Mouse (Mus musculus) kidney, adult 18-20 months (tissue): ENCODE measurements around the gene Sh3bgr.

Experiments used
- DNase-seq: peaks from one replicate; pipeline ENCODE4 v3.0.0; 2021

Sh3bgr gene

DNA sequence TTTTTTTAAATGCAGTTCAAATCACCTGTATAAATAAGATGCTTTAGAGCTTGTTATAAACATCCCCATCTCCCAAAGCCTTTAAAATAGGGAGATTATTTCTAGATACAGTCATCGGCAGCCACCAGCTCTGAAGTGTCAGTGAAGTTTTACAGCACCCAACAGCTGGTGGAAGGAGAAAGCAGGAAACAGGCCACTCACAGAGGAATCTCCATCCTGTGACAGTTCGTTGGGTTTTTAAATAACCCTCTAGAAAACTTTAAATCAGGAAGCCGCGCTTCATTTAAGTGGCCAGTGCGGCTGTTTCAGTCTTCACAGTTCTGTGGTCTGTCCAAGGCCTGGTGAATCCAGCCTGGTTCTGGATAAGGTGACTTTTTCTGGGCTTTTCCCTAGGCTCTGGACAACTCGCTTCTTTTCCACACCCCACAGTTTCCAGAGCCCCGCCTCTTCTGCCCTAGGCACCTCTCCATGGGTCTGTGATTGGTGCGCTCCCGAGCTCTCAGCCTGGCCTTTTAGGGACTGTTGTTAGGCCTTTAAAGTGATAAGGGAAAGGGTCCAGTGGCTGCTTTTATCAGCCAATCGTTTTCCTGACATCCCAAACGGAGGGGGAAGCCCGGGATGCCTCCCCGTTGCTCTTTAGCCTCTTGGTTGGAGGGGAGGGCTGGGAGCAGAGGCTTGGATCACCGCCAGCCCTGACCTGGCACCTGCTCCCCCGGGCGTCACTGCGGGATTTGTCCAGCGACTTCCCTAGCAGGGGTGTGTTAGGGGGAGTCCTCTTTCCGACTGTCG is at the start of gene Sh3bgr:
Gene Sh3bgr (plus strand): TSS at position 538 of the 789 bp plus-strand sequence.
- peak; percentile 80 for DNase-seq

DNA sequence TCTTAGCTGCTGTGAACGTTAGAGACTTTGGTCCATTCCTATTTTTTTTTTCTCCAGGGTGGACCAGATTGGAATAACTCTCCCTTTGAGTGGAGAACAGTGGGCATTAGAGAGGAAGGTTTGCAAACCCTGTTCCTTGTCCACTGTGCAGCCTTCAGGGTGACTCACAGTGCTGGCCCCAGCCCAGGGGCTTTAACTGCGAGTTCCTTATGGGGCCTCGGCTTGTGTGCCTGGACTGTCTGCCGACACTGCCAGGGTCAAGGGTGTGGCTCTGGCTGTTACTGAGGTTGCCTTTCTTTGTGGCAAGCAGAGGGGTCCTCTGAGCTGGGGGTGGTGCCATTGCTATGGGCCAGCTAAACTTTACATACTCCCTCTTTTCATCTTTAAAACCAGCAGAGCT is 49.3 kb upstream of the Sh3bgr start:
- DNase-seq, result no peak

DNA sequence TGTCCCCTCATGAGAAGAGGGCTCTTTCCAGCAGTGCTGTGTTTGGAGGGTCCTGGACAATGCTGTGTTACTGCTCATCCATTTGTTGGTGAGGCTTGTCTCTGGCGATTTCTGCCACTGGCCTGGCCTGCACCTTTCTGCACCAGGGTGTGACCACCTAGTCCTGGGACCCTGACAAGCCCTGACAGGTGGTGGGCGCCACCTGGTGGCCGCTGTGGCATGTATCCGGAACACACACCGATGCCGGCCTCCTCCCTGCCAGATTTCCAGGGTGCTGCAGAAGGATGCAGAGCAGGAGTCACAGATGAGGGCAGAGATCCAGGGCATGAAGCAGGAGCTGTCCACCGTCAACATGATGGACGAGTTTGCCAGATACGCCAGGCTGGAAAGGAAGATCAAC is 48.7 kb upstream of the Sh3bgr start:
- DNase-seq, result peak; percentile 78

DNA sequence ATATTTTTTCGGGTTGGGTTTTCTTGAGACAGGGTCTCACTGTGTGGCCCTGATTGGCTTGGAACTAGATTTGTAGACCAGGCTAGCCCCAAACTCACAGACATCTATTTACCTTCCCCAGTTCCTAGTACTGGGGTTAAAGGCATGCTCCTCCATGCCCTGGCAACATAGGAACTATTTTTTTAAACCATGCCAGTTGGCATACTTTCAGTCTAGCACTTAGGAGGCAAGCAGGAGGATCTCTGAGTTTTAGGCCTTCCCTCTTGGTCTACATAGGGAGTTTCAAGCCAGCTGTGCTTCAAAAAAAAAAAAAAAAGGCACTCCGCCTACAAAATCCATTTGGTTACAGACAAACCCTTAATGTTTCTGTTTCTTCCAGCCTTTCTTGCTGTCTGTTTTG is 45.8 kb upstream of the Sh3bgr start:
- no peak for DNase-seq

DNA sequence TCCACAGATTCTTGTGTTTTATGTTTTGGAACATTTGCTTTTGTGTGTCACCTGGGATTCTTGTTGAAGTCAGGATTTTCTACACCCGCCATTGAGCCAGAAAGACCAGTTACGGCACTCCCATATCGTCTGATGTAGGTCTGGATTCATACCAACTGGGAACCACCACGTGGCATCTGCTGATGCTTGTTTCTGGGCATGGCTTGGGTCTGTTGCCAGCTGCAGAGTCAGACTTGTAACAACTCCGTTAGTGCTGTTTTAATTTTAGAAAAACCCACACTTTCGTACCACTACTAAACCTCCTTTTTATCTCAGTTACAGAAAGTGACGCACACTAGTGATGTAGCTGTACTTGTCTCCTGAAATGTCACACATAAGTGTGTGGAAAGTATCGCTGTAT is 44.2 kb upstream of the Sh3bgr start:
- DNase-seq, result no peak

DNA sequence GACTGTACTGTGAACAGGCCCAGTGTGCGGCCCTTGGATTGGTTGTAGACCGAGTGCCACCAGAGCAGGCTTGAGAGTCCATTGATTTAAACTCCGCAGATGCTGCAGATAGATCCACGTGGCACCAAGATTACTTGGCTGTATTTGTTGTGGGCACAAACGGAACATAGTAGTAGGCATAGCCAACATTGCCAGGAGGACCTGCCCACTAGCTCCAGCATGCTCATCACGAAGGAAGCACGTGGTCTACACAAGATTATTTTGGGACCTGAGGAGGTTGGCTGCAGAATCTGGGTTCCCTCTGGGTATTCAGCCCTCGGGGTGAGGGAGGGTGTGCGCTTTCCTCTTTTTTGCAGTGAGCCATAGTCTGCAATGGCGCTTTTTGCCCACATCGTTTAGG is 43.1 kb upstream of the Sh3bgr start:
- no peak for DNase-seq

DNA sequence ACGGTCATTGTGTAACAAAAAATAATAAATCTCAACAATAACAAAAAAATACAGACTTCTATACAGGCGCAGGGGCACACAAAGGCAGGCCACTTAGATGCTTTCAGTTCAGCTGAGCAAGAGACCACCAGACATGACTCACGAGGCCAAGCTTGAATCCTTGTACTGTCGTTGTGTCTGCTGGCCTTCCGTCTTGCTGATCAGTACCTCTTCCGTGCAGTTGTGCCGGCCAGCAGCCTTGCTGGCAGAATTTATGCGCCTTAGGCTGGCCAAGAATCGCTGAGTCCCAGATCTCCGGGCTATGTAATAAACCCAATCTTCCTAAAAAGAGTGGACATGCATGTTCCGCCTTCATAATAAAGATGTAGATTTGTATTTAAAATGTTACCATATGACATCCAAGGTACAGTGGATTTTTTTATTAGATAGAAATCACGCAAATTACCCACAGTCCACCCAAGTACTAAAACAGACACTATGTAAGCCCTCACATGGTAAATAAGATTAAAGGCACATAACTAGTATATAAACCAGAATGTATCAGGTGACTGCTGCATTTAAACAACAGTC is 41.7 kb upstream of the Sh3bgr start:
- DNase-seq, result no peak

DNA sequence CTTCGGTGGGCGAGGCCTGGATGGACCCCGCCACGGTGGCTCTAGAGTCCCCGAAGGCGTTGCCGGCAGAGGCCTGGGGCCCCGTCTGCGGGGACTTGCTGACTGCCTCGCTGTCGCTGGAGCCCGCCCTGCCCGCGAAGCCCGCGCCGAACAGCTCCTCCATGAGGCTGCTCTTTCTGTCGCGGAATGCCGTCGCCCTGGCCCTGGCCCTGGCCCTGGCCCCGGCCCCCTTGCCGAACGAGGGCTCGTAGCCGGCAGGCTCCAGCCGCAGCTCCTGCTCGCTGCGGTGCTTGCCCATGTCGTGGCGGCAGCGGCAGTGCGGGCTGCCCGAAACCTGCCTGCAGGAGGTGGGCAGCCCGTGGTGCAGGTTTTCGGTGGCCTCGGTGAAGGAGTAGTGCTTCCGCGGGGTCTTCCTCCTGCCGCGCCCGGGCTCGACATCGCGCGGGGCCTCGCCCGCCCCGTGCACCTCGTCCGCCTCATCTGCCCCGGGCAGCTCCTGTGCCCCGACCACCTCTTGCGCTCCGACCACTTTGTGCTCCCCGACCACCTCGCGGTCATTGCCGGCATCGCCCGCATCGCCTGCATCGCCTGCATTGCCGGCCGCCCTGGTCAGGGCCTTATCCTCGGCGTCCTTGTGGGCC is 41.0 kb upstream of the Sh3bgr start:
- DNase-seq, result peak; percentile 61

DNA sequence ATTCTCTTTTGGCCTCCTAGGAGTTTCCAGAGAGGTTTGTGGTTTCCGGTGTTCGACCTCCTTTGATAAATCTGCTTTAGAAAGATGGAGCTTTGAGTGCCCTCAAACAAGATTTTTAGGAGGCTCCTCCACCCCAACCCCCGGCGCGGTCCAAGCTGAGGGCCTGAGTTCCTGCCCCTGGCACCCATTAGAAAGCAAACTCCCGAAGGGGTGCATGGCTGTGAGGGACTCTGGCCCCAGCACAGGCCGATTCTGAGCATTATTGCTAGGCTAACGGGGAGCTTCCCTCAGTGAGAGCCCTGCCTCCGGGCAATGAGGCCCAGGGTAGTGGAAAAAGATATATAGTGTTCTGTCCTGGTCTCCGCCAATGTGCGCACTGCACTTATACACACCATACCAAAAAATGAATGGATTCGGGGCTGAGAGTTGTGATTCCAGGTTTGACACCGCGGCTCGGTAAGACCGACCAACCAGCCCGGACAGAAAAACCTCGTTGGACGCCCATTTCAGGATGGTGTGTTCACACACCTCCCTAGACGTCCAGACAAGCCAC is 40.4 kb upstream of the Sh3bgr start:
- no peak for DNase-seq

DNA sequence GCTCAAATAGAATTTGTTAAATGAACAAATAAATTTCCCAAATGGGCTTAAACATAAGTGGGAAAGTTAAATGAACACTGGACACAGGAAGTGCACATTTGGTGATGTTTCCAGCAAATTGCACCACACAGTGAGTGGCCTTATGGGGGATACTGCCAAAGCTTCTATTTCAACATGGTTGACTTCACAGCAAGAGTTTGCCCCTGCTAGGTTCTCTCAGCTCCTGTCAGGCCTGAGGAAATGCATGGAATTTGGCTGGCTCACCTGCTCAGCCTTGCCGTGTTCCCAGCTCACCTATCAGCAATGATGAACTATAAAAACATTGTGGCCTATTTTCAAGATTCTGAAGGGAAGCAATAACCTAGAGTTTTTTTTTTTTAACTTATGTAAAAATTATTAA is 39.3 kb upstream of the Sh3bgr start:
- no peak for DNase-seq

DNA sequence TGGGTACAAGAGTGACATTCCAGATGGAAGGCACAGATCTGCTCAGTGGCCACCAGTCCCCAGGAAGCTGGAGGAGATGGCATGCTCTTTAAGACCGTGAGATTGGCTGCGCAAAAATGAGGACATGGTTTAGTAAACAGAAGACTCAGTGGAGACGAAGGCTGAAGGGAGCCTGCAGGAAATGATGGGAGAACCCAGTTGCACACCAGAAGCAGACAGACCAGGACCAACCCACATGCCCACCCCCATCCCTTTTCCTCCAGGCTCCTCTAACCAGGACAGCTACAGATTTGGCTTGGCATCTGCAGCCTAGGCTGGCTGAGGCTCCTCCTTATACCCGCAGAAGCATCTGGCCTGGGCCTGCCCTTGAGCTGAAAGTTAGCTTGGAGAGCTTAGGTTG is 38.9 kb upstream of the Sh3bgr start:
- DNase-seq, result no peak

DNA sequence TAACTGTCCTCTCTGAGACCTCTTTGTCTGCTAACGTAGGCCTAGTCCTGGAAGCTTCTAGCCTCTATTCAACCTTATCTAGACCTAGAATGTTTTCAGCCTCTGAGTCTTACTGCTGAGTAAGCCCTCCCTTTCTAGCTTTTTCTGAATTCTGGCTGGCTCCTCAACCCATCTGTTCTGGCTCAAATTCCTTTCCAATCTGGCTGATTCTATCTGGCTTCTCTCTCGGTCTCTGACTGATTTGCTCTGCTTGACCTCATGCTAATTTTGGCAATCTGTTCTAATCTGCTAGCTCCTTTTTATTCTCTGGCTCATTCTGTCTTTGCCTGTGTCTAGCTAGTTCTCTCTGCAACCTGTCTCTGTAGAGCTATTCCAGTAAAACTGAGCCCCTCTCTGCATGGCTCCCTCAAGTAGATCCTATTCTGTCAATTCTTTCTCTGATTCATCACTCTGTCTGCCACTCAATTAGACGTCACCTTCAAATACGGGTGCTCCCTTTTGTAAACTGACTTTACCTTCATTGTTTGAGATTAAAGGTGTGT is 34.5 kb upstream of the Sh3bgr start:
- DNase-seq, result no peak

DNA sequence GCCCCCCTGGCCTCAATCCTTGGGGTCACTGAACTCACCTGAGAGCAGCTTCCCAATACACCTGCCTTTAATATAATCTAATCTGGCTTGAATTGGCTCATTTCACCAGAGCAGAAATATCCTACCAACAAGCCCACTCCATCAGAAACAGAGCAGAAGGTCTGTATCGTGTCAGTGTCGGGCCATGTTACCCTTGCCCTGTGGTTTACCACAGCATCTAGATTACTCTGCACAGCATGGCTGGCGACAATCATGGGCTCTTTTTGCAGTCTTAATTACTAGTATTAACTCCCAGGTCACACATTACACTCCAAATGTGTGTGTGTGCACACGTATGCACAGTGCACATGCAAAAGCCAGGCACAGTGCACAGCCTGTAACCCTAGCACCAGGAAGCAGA is 31.4 kb upstream of the Sh3bgr start:
- DNase-seq, result no peak

DNA sequence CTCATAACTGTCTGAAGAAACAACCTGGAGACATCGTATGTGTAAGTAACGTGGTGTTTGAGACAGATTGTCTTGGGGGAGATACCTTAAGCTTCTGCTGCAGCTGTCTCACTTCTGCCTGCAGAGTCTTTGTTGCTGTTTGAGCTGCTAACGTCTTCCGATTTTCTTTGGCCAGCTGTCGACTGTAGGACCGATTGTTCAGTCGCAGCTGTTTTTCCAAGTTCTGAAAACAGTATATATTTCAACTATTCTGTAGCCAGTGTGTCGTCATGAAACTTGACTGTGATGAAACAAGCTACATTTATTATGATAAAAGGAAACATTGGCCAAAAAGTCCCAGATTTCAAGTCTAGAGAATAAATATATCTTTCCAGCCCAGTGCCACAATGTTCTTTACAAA is 26.6 kb upstream of the Sh3bgr start:
- no peak for DNase-seq

DNA sequence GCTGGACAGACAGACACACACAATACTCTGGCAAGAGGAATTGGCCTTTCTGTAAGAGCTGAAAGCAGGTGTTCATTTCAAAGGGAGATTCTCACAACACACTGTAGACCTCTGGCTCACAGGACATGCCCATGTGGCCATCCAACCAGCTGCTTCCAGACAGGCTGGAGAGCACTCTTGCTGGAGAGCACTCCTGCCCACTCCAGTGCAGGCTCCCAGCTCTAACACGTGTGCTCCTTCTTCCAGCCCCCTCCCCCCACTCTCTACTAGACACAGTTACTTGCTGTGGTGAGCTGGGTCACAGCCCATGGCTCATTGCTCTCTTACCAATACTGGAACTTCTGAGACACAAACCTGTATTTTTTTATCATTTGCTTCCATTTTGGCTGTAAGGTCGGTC is 24.9 kb upstream of the Sh3bgr start:
- no peak for DNase-seq

DNA sequence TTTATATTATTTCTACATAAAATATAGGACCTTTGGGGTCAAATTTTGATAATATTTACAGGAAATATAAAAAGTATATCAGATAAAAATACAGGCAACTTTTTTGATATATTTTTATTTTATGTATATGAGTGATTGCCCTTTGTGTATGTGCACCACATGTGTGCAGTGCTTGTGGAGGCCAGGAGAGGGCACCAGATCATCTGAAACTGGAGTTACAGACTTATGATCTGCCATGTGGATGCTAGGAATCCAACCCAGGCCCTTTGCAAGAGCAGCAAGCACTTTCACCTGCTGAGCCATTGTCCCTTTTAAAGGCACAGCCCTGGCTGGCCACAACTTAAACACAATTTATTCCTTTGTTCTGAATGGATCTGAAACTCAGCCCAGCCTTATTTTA is 21.1 kb upstream of the Sh3bgr start:
- DNase-seq, result no peak

DNA sequence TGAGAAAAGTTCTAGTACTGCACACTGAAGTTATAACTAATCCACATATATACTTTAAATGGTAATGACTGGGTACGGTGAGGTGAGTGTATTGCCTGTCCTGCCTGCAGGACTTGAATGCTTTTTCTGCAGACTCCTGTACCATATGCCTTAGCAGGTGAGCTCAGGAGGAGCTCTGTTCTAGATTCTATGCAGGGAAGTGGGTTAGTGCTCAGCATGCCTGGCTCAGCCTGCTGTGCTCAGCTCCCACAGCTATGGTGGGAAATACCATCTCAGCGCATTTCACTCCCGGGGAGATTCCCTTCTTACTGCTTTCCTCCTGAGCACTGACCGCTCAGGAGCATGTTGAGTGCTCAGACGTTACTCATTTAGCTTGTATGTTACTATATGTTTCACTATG is 12.6 kb upstream of the Sh3bgr start:
- DNase-seq, result no peak

DNA sequence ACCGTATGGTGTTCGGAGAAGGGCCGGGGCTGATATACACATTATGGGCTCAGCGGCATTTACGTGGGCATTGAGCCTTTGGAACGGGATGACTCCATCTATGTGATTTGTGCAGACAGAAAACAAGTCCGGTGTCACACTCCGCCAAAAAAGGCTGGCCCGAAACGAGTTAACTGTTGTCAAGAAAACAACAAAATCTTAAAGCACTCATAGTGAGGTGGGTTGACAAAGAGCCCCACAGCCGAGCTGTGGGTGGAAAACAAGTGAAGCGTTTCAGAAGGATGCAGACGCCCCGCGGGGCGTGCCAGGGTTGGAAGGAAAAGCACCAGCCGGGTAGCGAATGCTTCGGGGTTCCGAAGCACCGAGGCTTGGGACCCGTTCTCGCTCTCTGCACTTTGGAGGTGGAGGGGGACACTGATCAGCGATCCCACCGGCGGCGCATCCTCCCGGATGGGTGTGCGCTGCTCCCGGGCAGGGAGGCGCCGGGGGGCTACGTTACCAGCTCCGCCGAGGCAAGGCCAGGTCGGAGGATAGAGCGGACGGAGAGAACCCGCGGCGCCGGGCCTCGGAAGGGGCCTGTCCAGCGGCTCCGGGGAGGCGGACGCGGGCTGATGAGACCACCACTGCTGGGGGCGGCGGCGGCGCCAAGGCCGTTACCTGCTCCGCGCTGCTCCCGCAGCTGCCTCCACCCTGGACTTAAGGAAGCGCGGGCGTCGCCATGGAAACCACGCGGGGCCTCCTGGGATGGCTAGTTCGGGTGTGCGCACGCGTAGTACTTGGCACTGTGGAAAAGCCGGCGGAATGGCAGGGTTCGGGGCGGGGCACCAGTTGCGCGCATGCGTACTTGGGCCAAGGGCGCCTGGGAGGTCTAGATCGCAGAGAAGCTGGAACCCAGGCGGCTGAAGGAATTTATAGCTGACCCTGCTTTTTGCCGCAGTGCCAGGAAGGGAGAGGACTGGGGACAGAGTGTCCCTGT is 8.4 kb upstream of the Sh3bgr start, which contains the start of gene Lca5l:
Gene Lca5l (minus strand): TSS at position 741 of the 976 bp plus-strand sequence.
- peak; percentile 99 for DNase-seq

DNA sequence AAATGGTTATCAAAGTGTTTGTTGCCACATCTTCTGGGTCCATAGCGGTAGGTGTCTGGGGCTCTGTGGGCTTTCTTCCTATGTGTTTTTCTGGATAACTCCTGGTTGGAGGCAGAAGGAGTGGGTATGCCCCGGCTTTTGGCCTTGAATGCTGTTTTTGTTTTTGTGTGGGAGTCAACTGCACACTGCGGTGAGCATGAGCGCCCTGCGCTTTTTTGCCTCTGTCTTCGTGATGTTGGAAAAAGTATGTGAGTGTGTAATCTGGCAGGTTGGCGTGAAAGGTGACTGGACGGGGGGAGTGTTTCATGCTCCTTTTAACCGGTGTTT is 415 bp downstream of the Sh3bgr start:
- DNase-seq, result no peak

DNA sequence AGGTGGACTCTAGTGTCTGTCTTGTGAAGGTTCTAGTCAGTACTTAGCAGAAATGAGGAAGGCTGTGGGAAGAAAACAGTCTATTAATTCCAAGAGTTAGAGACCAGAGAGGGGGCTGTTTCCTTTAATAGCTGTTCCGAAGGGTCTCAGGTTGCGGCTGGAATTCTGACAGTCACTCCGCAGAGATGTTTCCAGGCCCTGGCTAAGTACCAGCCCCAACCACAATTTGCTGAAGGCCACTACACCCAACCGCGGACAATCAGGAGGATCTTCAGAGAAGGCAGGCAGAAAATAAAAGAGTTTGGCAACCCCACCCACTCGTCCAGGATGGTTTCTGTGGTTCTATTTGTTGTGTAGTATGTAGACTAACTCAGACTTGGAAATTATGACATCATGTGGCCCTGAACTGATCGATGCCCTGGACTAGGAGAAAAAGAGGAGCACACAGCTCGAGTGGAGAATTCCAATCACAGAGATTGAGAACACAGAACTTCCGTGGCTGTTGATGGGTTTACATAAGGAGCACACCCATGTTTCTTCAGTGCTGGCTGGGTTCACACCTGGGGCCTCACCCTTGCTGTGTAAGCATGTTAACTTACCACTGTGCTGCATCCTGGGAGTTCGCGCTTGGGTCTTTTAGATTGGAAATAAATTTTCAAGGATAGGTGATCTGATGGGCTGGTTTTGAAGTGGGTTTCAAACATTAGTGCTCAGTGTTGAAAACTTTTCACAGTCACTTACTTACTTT is 1.4 kb downstream of the Sh3bgr start:
- no peak for DNase-seq

DNA sequence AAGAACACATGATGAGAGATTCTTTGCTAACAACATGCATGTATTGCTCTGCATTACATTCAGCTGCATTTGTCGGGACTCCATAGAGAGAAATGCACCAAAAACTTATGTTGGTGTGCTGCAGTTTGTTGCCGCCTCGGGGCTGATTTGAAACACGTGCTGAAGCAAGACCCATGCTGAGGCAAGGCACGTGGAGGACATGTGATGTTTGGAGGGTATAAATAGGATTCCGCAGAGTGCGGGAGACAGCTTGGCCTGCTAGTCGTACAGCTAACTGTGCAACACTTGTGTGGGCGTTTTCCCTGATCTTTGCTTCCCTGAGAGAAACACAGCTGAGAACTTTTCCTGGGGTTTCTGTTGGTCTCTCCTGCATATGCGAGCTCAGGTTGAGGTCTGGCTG is 9.5 kb downstream of the Sh3bgr start:
- DNase-seq, result no peak

DNA sequence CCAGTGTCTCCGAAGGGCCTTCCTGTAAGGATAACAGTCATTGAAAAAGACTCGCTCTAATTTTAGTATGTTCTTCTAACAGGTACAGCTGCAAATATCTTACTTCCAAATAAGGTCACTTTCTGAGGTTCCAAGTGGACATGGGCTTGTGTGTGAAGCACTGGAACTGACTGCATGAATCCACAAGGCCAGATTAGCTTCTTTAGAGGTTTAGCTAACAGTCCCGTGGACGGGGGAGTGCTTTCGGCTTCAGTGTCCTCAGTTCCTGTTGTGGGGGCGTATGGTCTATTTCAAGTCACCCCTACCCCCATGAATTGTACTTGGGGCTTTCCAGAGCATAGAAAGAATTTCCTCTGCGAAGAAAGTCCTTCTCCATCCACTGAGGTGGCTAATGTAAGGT is 10.6 kb downstream of the Sh3bgr start:
- DNase-seq, result no peak
